Mouse (Mus musculus) forebrain, embryonic 16.5 days (tissue): ENCODE results near the gene Sox8. TPM values are rescaled to one million over a fixed set of nuclear protein-coding genes. Genes with fewer than 3 reads are reported as not detected.

Experiments
- ATAC-seq: fragments of 200-750 bp; cut with Nextera tagmentation; 2 replicates; pipeline ENCODE4 v1.8.0; 2017; ENCODE audit warnings: mild to moderate bottlenecking, moderate library complexity
- H3K27ac ChIP-seq: fragments of 300-500 bp; sonication (generic); 2 replicates; pipeline ENCODE4 v1.5.1; 2014; ENCODE audit warnings: low read length, control low read depth
- H3K27me3 ChIP-seq: fragments of 300-500 bp; sonication (generic); replicated peaks from 2 replicates; pipeline ENCODE4 v1.6.1; 2014; ENCODE audit warnings: low read length; ENCODE audit not compliant: control insufficient read depth, insufficient read depth
- H3K36me3 ChIP-seq: fragments of 300-500 bp; sonication (generic); 2 replicates; pipeline ENCODE4 v1.6.1; 2014; ENCODE audit not compliant: control insufficient read depth, insufficient read depth
- H3K4me1 ChIP-seq: fragments of 300-500 bp; sonication (generic); replicated peaks from 2 replicates; pipeline ENCODE4 v1.6.1; 2014; ENCODE audit warnings: low read length; ENCODE audit not compliant: control insufficient read depth, insufficient read depth
- H3K4me2 ChIP-seq: fragments of 300-500 bp; sonication (generic); 2 replicates; pipeline ENCODE4 v1.6.1; 2014; ENCODE audit warnings: mild to moderate bottlenecking, low read length, control low read depth
- H3K4me3 ChIP-seq: fragments of 300-500 bp; sonication (generic); replicated peaks from 2 replicates; pipeline ENCODE4 v1.5.1; 2014; ENCODE audit warnings: mild to moderate bottlenecking, low read length, control low read depth
- H3K9ac ChIP-seq: fragments of 300-500 bp; sonication (generic); replicated peaks from 2 replicates; pipeline ENCODE4 v1.6.1; 2014; ENCODE audit warnings: low read depth, low read length, control low read depth
- H3K9me3 ChIP-seq: fragments of 300-500 bp; sonication (generic); 2 replicates; pipeline ENCODE4 v1.6.1; 2016; ENCODE audit warnings: low read length; ENCODE audit not compliant: control insufficient read depth
- WGBS: fragments of 180-500 bp; shearing (Covaris S2); extraction: QIAGEN DNeasy Blood & Tissue Kit; methylation state at CpG from one replicate; pipeline ENCODE4 v1.1.7; 2014; 5-methylcytosine and 5-hydroxymethylcytosine counted together
- polyA plus RNA-seq: library from polyadenylated mRNA; unstranded; fragments of >200 nt; fragmentation: Nextera tagmentation; extraction: Ambion mirVana; gene quantifications from 2 replicates; pipeline ENCODE4 v1.2.1, GENCODE M21; 2015

Gene Sox8
- polyA plus RNA-seq, 1 experiment from 2014 or later, result 26.1 TPM

DNA sequence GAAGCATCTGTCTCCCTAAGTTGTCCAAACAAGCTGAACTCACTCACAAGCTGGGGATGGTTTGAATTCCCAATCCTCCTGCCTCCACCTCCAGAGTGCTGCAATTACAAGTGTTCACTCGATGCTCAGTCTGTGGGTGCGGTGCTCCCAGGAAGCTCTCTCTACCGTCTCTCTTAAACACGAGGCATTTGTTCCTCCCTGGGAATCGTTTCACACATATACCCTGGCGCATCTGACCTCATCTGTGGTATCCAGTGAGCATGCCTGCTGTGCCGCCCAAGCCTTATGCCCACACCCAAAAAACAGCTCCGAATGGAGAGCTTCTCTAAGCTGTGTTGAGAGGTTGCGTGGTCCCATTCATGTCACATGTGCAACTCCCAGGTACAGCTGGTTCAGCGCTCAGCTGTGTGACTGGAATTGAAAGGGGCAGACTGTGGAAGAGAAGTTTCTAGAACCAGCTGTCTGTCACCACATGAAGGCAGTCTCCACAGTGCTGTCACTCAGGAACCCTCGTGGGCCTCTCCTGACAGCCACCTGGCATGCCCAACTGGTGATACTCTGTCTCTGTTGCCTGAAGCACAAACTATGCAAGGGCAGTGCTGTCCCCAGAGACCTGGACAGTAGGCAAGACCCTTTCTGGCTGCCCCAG is 37.8 kb upstream of the Sox8 start:
- 73% methylated on average over 11 of the region's 11 CpGs for WGBS
- no peak overlapping the region for H3K9ac ChIP-seq
- no peak for ATAC-seq

GRCm38 (mm10) chr17:25604234-25604633 is 33.7 kb upstream of the Sox8 start:
- no peak overlapping the region for H3K4me3 ChIP-seq
- WGBS, result 59% methylated on average over 5 of the region's 5 CpGs
- H3K4me1 ChIP-seq, result peaks cover 17% of the 10 kb centered on the region
- ATAC-seq, result no peak
- no peaks in the 10 kb centered on the region for H3K36me3 ChIP-seq
- H3K27ac ChIP-seq, result no peak overlapping the region
- H3K27me3 ChIP-seq, result no peaks in the 10 kb centered on the region
- no peak overlapping the region for H3K4me2 ChIP-seq
- H3K9ac ChIP-seq, result no peak overlapping the region
- H3K9me3 ChIP-seq, result no peaks in the 10 kb centered on the region

More for the DNA sequence above, 37.8 kb upstream of the Sox8 start:
- Histone ChIP-seq H3K4me3 (no peak overlapping the region), H3K27me3 (no peaks in the 10 kb centered on the region), H3K9me3 (no peaks in the 10 kb centered on the region), H3K4me2 (no peak overlapping the region), H3K36me3 (no peaks in the 10 kb centered on the region), H3K27ac (peak overlapping the region; percentile 80), H3K4me1 (peaks cover 35% of the 10 kb centered on the region)

DNA sequence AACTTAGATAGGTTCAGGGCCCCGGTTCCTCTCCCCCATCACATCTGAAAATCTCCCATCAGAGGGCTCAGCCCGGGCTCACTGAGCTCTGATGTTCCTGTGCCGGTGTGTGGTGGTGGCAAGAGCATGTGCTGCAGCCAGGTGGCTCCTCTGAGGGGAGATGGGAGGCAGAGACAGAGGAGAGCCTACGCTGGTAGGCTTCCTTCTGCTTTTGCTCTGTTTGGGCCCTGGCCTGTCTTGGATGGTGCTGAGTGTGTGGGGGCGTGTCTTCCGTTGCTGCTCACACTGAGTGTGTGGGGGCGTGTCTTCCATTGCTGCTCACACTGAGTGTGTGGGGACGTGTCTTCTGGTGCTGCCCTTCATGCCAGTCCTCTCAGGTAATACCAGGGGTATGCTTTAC is 31.9 kb upstream of the Sox8 start:
- WGBS, result 71% methylated on average over 8 of the region's 8 CpGs
- no peaks in the 10 kb centered on the region for H3K27me3 ChIP-seq
- H3K4me1 ChIP-seq, result peaks cover 4% of the 10 kb centered on the region; the same call in 1 of the 2 replicates
- H3K4me3 ChIP-seq, result no peak overlapping the region
- no peak overlapping the region for H3K27ac ChIP-seq
- no peaks in the 10 kb centered on the region for H3K9me3 ChIP-seq
- no peak for ATAC-seq
- no peak overlapping the region for H3K9ac ChIP-seq
- H3K4me2 ChIP-seq, result no peak overlapping the region
- no peaks in the 10 kb centered on the region for H3K36me3 ChIP-seq

GRCm38 (mm10) chr17:25597537-25597936 is 27.1 kb upstream of the Sox8 start:
- no peak overlapping the region for H3K4me3 ChIP-seq
- H3K9ac ChIP-seq, result no peak overlapping the region
- H3K4me2 ChIP-seq, result no peak overlapping the region
- H3K27me3 ChIP-seq, result no peaks in the 10 kb centered on the region
- 69% methylated on average over 3 of the region's 3 CpGs for WGBS
- H3K27ac ChIP-seq, result no peak overlapping the region
- no peaks in the 10 kb centered on the region for H3K9me3 ChIP-seq
- ATAC-seq, result no peak
- 0 out of 2 replicates have a peak, but pooled peaks cover 2% of the 10 kb centered on the region for H3K36me3 ChIP-seq
- no peaks in the 10 kb centered on the region for H3K4me1 ChIP-seq

DNA sequence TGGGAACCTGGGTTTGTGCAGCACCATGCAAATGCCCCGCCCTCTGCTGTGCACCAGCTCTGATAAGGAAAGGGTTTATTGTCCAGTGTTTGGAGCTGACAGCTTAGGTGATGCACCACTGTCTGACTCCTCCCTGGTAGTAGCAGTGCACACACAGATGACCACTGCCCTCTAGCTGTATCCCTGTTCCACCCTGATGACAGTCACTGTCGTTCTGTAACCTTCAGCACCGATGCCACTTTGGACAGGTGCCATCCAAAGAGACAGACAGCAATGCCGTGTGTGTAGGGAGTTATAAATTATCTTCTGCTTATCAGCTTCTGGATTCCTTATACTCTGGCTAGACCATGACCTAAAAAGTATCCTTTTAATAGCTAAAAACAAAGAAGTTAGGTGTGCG is 25.0 kb upstream of the Sox8 start:
- Histone ChIP-seq H3K27me3 (no peaks in the 10 kb centered on the region), H3K9me3 (no peaks in the 10 kb centered on the region), H3K4me2 (no peak overlapping the region), H3K4me1 (no peaks in the 10 kb centered on the region), H3K36me3 (0 out of 2 replicates have a peak, but pooled peaks cover 2% of the 10 kb centered on the region), H3K27ac (no peak overlapping the region), H3K4me3 (no peak overlapping the region), H3K9ac (no peak overlapping the region)
- 88% methylated on average over 5 of the region's 5 CpGs for WGBS
- ATAC-seq, result no peak

DNA sequence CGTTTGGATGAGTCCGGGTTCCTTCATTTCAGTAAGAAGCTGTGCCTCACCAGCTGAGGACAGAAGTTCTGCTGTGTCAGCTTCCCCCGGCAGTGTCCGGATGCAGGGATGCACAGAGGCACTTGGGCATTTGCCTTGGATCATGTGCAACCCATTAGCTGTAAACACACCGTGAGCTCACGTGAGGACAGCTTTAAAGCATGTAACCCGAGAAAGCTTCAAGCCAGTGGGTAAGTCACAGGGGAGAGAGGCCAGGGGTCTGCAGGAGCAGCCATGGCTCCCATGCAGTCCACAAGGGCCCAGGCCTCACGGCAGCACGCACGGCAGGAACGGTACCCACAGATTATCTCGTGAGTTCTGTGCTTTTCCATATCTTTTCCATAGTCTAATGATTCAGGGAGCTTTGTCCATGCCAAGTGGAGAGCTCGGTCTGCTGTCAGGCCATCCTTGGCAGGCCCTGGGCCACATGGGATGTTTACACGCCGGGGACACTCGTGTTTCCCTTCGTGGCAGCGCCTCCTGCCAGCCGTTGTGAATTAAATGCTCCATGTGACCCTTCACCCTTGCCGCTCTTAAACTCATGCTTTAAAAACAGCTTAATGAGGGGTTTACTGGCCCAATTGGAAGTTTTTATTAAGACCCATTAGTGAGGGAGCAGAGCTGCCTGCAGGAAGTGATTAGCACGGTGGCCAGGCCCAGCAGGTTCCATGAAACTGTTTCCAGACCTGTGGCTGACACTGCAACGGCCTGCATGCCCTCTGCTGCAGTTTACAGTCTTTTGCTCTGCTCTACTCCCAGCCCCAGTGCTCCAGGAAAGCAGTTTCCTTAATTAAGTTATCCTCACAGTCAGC is 23.1 kb upstream of the Sox8 start:
- Histone ChIP-seq H3K9ac (0 out of 2 replicates have a peak overlapping the region, but pooled peaks have one; percentile 8), H3K27me3 (no peaks in the 10 kb centered on the region), H3K4me3 (no peak overlapping the region), H3K4me2 (no peak overlapping the region), H3K4me1 (no peaks in the 10 kb centered on the region), H3K36me3 (0 out of 2 replicates have a peak, but pooled peaks cover 2% of the 10 kb centered on the region), H3K27ac (no peak overlapping the region), H3K9me3 (no peaks in the 10 kb centered on the region)
- ATAC-seq, result no peak
- 48% methylated on average over 22 of the region's 22 CpGs for WGBS

DNA sequence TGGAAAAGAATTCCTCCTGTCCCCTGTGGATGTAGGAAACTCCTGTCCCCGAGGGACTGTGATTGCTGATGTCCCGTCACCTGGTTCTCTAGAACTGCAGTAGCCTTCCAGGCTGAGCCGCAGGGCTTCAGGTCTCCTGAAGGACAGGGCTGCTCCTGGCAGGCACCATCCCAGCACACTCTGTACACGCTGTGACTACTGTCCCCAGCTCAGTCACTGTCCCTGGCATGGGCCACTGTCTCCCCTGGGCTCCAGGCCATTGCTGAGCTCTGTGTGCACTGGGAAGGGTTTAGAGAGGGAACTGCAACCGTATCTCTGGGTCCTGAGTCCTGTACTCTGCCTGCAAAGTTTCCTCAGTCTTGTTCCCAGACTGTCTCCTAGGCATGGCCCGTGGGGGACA is 21.9 kb upstream of the Sox8 start:
- 92% methylated on average over 6 of the region's 6 CpGs for WGBS
- Histone ChIP-seq H3K27me3 (no peaks in the 10 kb centered on the region), H3K4me2 (no peak overlapping the region), H3K9me3 (no peaks in the 10 kb centered on the region), H3K36me3 (0 out of 2 replicates have a peak, but pooled peaks cover 2% of the 10 kb centered on the region), H3K27ac (no peak overlapping the region), H3K4me3 (no peak overlapping the region), H3K4me1 (no peaks in the 10 kb centered on the region), H3K9ac (no peak overlapping the region)
- ATAC-seq, result no peak

GRCm38 (mm10) chr17:25590985-25591384 is 20.5 kb upstream of the Sox8 start:
- Histone ChIP-seq H3K4me2 (no peak overlapping the region), H3K27me3 (no peaks in the 10 kb centered on the region), H3K4me3 (no peak overlapping the region), H3K27ac (no peak overlapping the region), H3K36me3 (no peaks in the 10 kb centered on the region), H3K4me1 (no peaks in the 10 kb centered on the region), H3K9me3 (no peaks in the 10 kb centered on the region), H3K9ac (no peak overlapping the region)
- no peak for ATAC-seq
- 88% methylated on average over 4 of the region's 4 CpGs for WGBS

DNA sequence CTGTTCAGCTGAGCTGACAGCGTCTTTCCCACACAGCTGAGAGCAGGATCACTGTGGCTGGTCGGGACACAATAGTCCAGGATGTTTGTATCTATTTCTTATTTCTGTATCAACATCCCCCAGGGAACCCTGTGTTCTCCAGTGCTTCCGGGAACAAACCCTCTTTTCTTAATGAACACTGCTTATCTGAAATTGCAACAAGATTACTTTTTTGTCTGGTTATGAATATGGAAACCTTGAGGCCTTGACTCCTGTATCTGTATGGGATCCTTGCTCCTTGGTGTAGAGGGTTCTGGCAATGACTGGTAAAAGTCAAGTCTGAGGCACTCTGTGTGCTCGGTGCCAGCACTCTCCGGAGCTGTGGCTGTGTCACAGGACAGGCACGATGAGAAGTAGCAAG is 19.6 kb upstream of the Sox8 start:
- no peaks in the 10 kb centered on the region for H3K36me3 ChIP-seq
- no peak overlapping the region for H3K4me3 ChIP-seq
- WGBS, result 93% methylated on average over 6 of the region's 6 CpGs
- no peak overlapping the region for H3K27ac ChIP-seq
- no peaks in the 10 kb centered on the region for H3K9me3 ChIP-seq
- no peaks in the 10 kb centered on the region for H3K4me1 ChIP-seq
- H3K27me3 ChIP-seq, result no peaks in the 10 kb centered on the region
- no peak overlapping the region for H3K9ac ChIP-seq
- H3K4me2 ChIP-seq, result no peak overlapping the region
- no peak for ATAC-seq
